Mouse (Mus musculus) T-helper 1 cell (primary cell): Measurements from ENCODE around the gene Sirt5.

ENCODE experiments used
- in situ Hi-C: fragments of 300-600 bp; cut with MboI, MseI; formaldehyde crosslinking; loops from one replicate; pipeline ENCODE4 v1.15.1; 2025; ENCODE audit warnings: high pct_unique_total_duplicates

The Sirt5 gene

GRCm38 (mm10) chr13:43364985-43365824 lies at the start of gene Sirt5:
Sirt5 (plus strand) TSS chr13:43365496.
- in situ Hi-C loops = loop anchor here (25.0 kb wide), 1 partner anchor 372 kb away; no protein-coding TSS in a partner anchor

DNA sequence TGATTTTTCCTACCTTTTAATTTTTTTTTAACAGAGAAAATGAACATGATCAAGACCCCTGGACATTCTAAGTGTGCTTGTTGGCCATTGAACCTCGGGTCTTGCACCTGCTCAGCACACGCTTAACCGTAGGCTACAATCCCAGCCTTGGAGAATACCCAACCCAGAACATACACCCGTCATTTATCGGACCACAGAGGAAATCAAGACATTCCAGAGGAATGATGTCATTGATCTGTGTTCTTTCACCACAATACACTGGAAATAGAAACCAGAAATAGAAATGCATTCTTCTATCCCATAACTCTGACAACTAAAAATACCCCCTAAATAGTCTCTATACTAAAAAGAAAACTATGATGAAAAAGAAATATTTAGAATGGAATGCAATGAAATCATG lies 47.9 kb upstream of the Sirt5 start:
- in situ Hi-C loops = no loop called here

DNA sequence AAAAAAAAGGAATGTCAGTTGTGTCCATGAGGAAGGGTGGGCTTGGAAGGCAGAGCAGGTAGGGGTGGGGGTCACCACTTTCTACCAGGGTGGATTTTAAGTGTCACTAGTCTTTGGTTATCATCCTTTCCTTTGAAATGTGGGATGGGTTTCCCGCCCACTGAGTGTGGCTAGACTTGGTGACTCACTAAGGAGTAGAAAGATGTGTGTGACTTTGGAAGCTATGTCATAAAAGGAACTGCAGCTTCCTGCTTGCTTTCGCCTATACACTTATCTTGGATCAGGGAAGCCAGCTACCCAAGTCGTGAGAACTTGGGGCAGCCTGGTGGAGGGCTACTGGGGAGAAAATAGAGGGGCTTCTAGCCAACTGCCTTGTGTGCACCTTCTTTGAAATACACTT lies 45.9 kb upstream of the Sirt5 start:
- in situ Hi-C loops = no loop called here

GRCm38 (mm10) chr13:43321492-43321891 lies 43.8 kb upstream of the Sirt5 start:
- in situ Hi-C loops = loop anchor here (5.0 kb wide), 1 partner anchor 129 kb away; no protein-coding TSS in a partner anchor

DNA sequence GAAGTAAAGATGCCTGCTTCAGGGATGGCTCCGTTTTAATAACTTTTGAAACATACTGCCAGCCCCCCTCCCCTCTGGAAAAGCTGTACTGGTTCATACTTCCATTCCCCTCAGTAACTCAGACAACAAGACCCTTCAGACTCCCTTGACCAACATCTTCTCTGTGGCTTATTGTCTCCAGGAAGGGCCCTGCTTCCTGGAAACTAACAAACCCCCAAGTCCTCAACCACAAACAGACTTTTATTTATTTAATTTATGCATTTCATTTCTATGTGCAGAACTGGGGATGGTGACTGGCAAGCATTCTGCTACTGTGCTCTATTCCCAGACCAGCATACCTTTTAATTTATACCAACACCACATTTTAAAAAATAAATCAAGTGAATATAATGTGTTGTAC lies 39.9 kb upstream of the Sirt5 start:
- in situ Hi-C loops = no loop called here

GRCm38 (mm10) chr13:43331721-43332444 lies 33.4 kb upstream of the Sirt5 start:
- in situ Hi-C loops = no loop called here

- in situ Hi-C loops = no loop called here
These were observed 32.7 kb upstream of the Sirt5 start for GRCm38 (mm10) chr13:43332591-43332990.

DNA sequence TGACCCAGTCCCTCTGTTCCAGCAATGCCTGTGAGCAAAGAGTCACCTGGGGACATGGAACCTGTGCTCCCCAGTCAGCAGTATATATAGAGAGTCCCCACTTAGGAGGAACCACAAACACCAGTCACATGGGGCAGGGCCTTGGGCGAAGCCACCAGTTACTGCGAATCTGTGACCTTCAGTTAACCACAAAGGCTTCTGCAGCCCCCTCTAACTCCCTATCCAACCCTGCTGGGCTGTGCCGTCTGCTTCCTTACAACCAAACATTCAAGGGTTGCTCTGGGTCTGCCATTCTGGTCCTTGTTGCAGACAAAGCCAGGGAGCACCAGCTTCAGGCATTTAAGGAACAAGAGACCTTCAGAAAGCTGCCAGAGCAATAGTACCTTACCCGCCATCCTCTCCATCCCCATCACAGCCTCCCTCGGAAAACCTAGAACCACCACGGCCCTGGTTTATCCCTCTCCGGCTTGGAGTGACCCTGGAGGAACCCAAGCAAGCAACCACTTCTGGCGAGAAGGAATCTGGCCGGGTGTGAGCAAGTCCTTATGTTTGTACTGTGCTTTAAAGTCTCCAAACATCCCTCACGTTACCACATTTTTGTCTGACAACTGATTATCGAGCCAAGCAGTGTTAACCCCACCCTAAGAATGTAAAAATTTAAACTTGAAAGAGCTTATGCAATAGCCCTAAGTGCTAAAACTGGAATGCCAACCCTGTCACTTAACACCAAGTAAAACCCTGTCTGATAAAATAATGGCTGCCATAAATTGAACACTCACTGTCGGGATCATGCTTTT lies 28.7 kb upstream of the Sirt5 start:
- in situ Hi-C loops = no loop called here

- in situ Hi-C loops = no loop called here
These were observed 27.3 kb upstream of the Sirt5 start for GRCm38 (mm10) chr13:43338001-43338400.

GRCm38 (mm10) chr13:43338632-43339031 lies 26.7 kb upstream of the Sirt5 start:
- in situ Hi-C loops = no loop called here

DNA sequence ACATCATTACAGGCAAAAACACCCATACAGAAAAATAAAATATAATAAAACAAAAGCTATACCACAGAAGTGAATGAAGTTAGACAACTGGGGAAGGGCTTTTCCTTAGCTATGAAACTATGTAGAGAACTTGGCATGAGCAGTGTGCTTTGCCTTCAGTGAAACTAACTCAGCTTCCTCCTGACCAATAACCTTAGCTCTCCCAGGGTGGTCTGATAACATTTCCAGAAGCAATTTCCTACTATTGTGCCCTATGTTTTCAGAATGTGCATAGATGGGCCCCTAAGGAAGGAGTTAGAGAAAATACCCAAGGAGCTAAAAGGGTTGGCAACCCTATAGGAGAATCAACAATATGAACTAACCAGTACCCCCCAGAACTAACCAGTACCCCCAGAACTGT lies 18.5 kb upstream of the Sirt5 start:
- in situ Hi-C loops = no loop called here

- in situ Hi-C loops = no loop called here
These were observed 15.9 kb upstream of the Sirt5 start for GRCm38 (mm10) chr13:43349376-43349775.

- in situ Hi-C loops = loop anchor here (25.0 kb wide), 1 partner anchor 387 kb away; no protein-coding TSS in a partner anchor
These were observed 14.7 kb upstream of the Sirt5 start for GRCm38 (mm10) chr13:43350489-43351169.

DNA sequence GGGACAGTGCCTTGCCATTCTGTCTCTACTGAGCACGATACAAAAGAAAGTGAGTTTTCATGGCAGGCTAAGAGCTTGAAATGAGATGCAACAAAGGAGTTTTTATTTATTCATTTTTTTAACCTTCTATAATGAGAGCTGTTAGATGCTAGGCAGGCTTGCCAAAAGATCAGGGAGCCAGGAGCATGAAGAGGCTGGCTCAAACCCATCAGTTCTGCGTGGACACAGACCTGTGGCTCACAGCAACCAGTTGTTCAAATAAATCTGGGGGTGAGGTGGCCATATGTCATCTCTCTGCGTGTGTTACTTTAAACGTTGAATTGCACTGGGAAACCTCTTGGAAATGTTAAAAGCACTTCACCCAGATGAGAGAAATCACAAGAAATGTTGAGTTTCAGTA lies 11.9 kb upstream of the Sirt5 start:
- in situ Hi-C loops = loop anchor here (25.0 kb wide), 1 partner anchor 384 kb away; no protein-coding TSS in a partner anchor

- in situ Hi-C loops = loop anchor here (25.0 kb wide), 1 partner anchor 383 kb away; no protein-coding TSS in a partner anchor
These were observed 10.9 kb upstream of the Sirt5 start for GRCm38 (mm10) chr13:43354362-43354761.

- in situ Hi-C loops = loop anchor here (25.0 kb wide), 1 partner anchor 381 kb away; no protein-coding TSS in a partner anchor
These were observed 8.8 kb upstream of the Sirt5 start for GRCm38 (mm10) chr13:43356346-43357125.

DNA sequence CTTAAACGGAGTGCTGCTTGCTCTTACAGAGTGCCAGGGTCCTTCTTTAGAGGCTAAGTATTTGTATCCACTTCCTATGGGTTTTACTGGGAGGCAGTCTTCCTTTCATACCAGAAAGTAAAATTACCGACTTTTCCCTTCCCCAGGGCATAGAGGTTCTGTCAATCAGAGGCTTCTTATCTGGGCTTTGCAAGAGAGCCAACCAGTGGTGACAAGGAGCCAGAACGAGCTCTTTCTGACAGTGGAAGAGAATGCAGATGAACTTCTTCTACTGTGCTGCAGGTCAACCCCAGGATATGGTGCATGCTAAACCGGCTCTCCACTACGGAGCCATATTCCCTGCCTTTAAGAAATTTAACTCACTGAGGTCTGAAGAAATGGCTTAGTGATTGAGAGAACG lies 4.8 kb upstream of the Sirt5 start:
- in situ Hi-C loops = loop anchor here (25.0 kb wide), 1 partner anchor 377 kb away; no protein-coding TSS in a partner anchor

GRCm38 (mm10) chr13:43362353-43362752 lies 2.9 kb upstream of the Sirt5 start:
- in situ Hi-C loops = loop anchor here (25.0 kb wide), 1 partner anchor 375 kb away; no protein-coding TSS in a partner anchor

DNA sequence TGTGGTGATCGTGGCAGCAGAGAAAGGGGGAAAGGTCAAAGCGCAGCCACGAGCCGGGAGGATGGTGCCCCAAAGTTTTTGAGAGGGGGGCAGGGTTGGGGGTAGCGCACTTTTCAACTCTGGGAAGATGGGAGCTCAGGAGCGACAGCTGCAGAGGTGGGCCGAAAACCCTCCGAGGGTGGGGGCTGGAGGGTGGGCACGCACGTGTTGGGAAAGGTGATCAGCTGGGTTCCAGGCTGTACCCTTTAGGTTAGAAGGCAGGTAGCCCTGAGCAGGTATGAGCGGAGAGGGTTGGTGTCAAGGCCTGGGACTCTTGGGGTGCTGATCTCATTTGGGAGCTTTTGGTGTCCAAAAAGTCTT lies 509 bp downstream of the Sirt5 start:
- in situ Hi-C loops = loop anchor here (25.0 kb wide), 1 partner anchor 371 kb away; no protein-coding TSS in a partner anchor

GRCm38 (mm10) chr13:43370063-43370462 lies 4.8 kb downstream of the Sirt5 start:
- in situ Hi-C loops = loop anchor here (25.0 kb wide), 1 partner anchor 367 kb away; no protein-coding TSS in a partner anchor
